Mouse (Mus musculus) cortical plate, adult 2 months (tissue): Measurements from ENCODE around the gene Gsdma.

Experiments
- CTCF ChIP-seq: fragments of 200-500 bp; IDR thresholded peaks from 2 replicates; pipeline ENCODE4 v1.5.1; 2011; ENCODE audit warnings: mild to moderate bottlenecking, control low read depth, low read length; ENCODE audit not compliant: insufficient read depth; ENCODE audit errors: extremely low read depth
- POLR2A ChIP-seq: fragments of 200-500 bp; IDR thresholded peaks from 2 replicates; pipeline ENCODE4 v1.6.1; 2011; ENCODE audit warnings: mild to moderate bottlenecking, low read length, control low read depth; ENCODE audit not compliant: insufficient read depth; ENCODE audit errors: extremely low read depth

- TF ChIP-seq POLR2A = no peak
- TF ChIP-seq CTCF = no peak
Measured at GRCm38 (mm10) chr11:98680023-98680422, 15.9 kb downstream of the Gsdma start.
